Mouse (Mus musculus): ENCODE data around the gene Flt1. TPM values are rescaled to one million over a fixed set of nuclear protein-coding genes. Genes with fewer than 3 reads are reported as not detected.

Flt1 gene
- polyA plus RNA-seq, 1 experiment from 2014 or later = 3.9 TPM

- Histone ChIP-seq H3K27ac (replicated peaks) (no peak overlapping the region), H3K36me3 (ENCODE audit: control insufficient read depth, insufficient read depth, low read length) (peaks cover 7% of the 10 kb centered on the region), H3K9ac (ENCODE audit: low read length) (no peak overlapping the region), H3K4me1 (replicated peaks; ENCODE audit: control insufficient read depth, insufficient read depth) (no peaks in the 10 kb centered on the region), H3K9me3 (ENCODE audit: control insufficient read depth, low read length) (no peaks in the 10 kb centered on the region), H3K4me3 (ENCODE audit: low read depth, low read length) (no peak overlapping the region), H3K27me3 (ENCODE audit: control insufficient read depth, insufficient read depth, low read length) (no peaks in the 10 kb centered on the region), H3K4me2 (replicated peaks; ENCODE audit: low read depth) (no peak overlapping the region)
- TF ChIP-seq CTCF (IDR thresholded peaks at IDR 0.05; ENCODE audit: low read depth) (no peak), EP300 (optimal IDR thresholded peaks at IDR 0.05) (no peak)
- WGBS = 74% methylated on average over 3 of the region's 3 CpGs
- no peak for DNase-seq (ENCODE audit: low spot score)
- ATAC-seq (ENCODE audit: low FRiP score, low TSS enrichment) = no peak
These were observed 198.0 kb downstream of the Flt1 start for GRCm38 (mm10) chr5:147527788-147528187.

GRCm38 (mm10) chr5:147527006-147527405 is 198.8 kb downstream of the Flt1 start:
- H3K27ac ChIP-seq (replicated peaks) = no peak overlapping the region
- 89% methylated on average over 6 of the region's 6 CpGs for WGBS
- no peak for TF ChIP-seq CTCF (IDR thresholded peaks at IDR 0.05; ENCODE audit: low read depth)
- no peak for TF ChIP-seq EP300 (optimal IDR thresholded peaks at IDR 0.05)
- no peak for DNase-seq (ENCODE audit: low spot score)
- H3K4me2 ChIP-seq (replicated peaks; ENCODE audit: low read depth) = no peak overlapping the region
- no peak overlapping the region for H3K4me3 ChIP-seq (ENCODE audit: low read depth, low read length)
- H3K9me3 ChIP-seq (ENCODE audit: control insufficient read depth, low read length) = no peaks in the 10 kb centered on the region
- H3K27me3 ChIP-seq (ENCODE audit: control insufficient read depth, insufficient read depth, low read length) = no peaks in the 10 kb centered on the region
- H3K4me1 ChIP-seq (replicated peaks; ENCODE audit: control insufficient read depth, insufficient read depth) = no peaks in the 10 kb centered on the region
- ATAC-seq (ENCODE audit: low FRiP score, low TSS enrichment) = no peak
- H3K36me3 ChIP-seq (ENCODE audit: control insufficient read depth, insufficient read depth, low read length) = peaks cover 7% of the 10 kb centered on the region
- no peak overlapping the region for H3K9ac ChIP-seq (ENCODE audit: low read length)

Other genes with a start within 250 kb of the Flt1 start
- gene Pomp, start 134.4 kb upstream of the Flt1 start, polyA plus RNA-seq (2015; fragmentation: Nextera tagmentation; extraction: Ambion mirVana) = 419 and 427 TPM in 2 replicates
- 2.7 and 3.2 TPM in 2 replicates for gene Slc46a3, start 168.8 kb upstream of the Flt1 start, polyA plus RNA-seq (2015; fragmentation: Nextera tagmentation; extraction: Ambion mirVana)
- gene Mtus2, start 231.3 kb upstream of the Flt1 start, polyA plus RNA-seq (2015; fragmentation: Nextera tagmentation; extraction: Ambion mirVana) = 8.3 and 12.3 TPM in 2 replicates

Data from stomach, postnatal 0 days (tissue).